Mouse (Mus musculus) heart, postnatal 0 days (tissue): ENCODE data around the gene Gm21425. TPM values are rescaled to one million over a fixed set of nuclear protein-coding genes. Genes with fewer than 3 reads are reported as not detected.
"Not testable (repeated sequence)": the region's sequence is repeated elsewhere in the genome, so short reads cannot be mapped to it uniquely, and the experiment has no call there.

Experiments used
- ATAC-seq: fragments of 200-750 bp; cut with Nextera tagmentation; 2 replicates; pipeline ENCODE4 v1.8.0; 2017; ENCODE audit warnings: low read depth, moderate number of reproducible peaks, moderate library complexity; ENCODE audit not compliant: insufficient read depth
- DNase-seq: peaks from one replicate; pipeline ENCODE4 v3.0.0-alpha.2; 2016; ENCODE audit warnings: low spot score
- H3K27ac ChIP-seq: fragments of 300-500 bp; sonication (generic); 2 replicates; pipeline ENCODE4 v1.5.1; 2014; ENCODE audit warnings: low read depth, mild to moderate bottlenecking
- H3K27me3 ChIP-seq: fragments of 300-500 bp; sonication (generic); 2 replicates; pipeline ENCODE4 v1.6.1; 2014; ENCODE audit warnings: low read length, mixed read lengths; ENCODE audit not compliant: control insufficient read depth, insufficient read depth
- H3K36me3 ChIP-seq: fragments of 300-500 bp; sonication (generic); replicated peaks from 2 replicates; pipeline ENCODE4 v1.6.1; 2014; ENCODE audit warnings: low read length, mixed read lengths; ENCODE audit not compliant: control insufficient read depth, insufficient read depth
- H3K4me1 ChIP-seq: fragments of 300-500 bp; sonication (generic); 2 replicates; pipeline ENCODE4 v1.6.1; 2014; ENCODE audit warnings: antibody characterized with exemption; ENCODE audit not compliant: control insufficient read depth, insufficient read depth
- H3K4me2 ChIP-seq: fragments of 300-500 bp; sonication (generic); 2 replicates; pipeline ENCODE4 v1.6.1; 2014; ENCODE audit warnings: low read depth, mild to moderate bottlenecking, low read length, moderate library complexity
- H3K4me3 ChIP-seq: fragments of 300-500 bp; sonication (generic); 2 replicates; pipeline ENCODE4 v1.5.1; 2014; ENCODE audit warnings: low read depth, low read length
- H3K9ac ChIP-seq: fragments of 300-500 bp; sonication (generic); replicated peaks from 2 replicates; pipeline ENCODE4 v1.6.1; 2014; ENCODE audit warnings: low read depth, low read length, mixed read lengths
- H3K9me3 ChIP-seq: fragments of 300-500 bp; sonication (generic); replicated peaks from 2 replicates; pipeline ENCODE4 v1.6.1; 2016; ENCODE audit warnings: low read length; ENCODE audit not compliant: control insufficient read depth
- WGBS: fragments of 180-500 bp; shearing (Covaris S2); extraction: QIAGEN DNeasy Blood & Tissue Kit; methylation state at CpG from one replicate; pipeline ENCODE4 v1.1.7; 2014; 5-methylcytosine and 5-hydroxymethylcytosine counted together
- polyA plus RNA-seq: library from polyadenylated mRNA; unstranded; fragments of >200 nt; fragmentation: Nextera tagmentation; extraction: Ambion mirVana; gene quantifications from 2 replicates; pipeline ENCODE4 v1.2.1, GENCODE M21; 2015
- total RNA-seq: library from RNA; depleted of rRNA; stranded (reverse); fragments of >200 nt; gene quantifications from 2 replicates; pipeline ENCODE4 v1.2.3, GENCODE M21; 2014; ENCODE audit warnings: low replicate concordance; rRNA removed

Gm21425 gene
- total RNA-seq (not detected in 2 replicates), polyA plus RNA-seq (not detected in 2 replicates)

GRCm38 (mm10) chrY:13161668-13162067 lies at the start of gene Gm21425:
Gm21425 (plus strand) TSS chrY:13161968.
- not testable (repeated sequence) for H3K9me3 ChIP-seq

GRCm38 (mm10) chrY:13133392-13133791 lies 28.4 kb upstream of the Gm21425 start, which contains the start of gene Gm21891:
Gm21891 (minus strand) TSS chrY:13133492.
- not testable (repeated sequence) for DNase-seq, H3K9me3 ChIP-seq
- WGBS, result no CpG with 5 or more reads among the region's 3 CpGs

More at GRCm38 (mm10) chrY:13161668-13162067, at the start of gene Gm21425:
- H3K27me3 ChIP-seq, H3K9ac ChIP-seq, H3K36me3 ChIP-seq, DNase-seq, H3K4me1 ChIP-seq, H3K27ac ChIP-seq, ATAC-seq, H3K4me3 ChIP-seq, H3K4me2 ChIP-seq: not testable (repeated sequence)

More at GRCm38 (mm10) chrY:13133392-13133791, 28.4 kb upstream of the Gm21425 start, which contains the start of gene Gm21891:
- not testable (repeated sequence) for ATAC-seq, H3K4me2 ChIP-seq, H3K4me3 ChIP-seq, H3K4me1 ChIP-seq, H3K27me3 ChIP-seq, H3K36me3 ChIP-seq, H3K27ac ChIP-seq, H3K9ac ChIP-seq

Other genes with a start within 250 kb of the Gm21425 start
- gene Gm20807, start 119.1 kb upstream of the Gm21425 start, total RNA-seq, result not detected in 2 replicates
- gene Gm20807, start 119.1 kb upstream of the Gm21425 start, polyA plus RNA-seq, result not detected in 2 replicates
- not detected in 2 replicates for gene Gm21891, start 28.5 kb upstream of the Gm21425 start, total RNA-seq
- not detected in 2 replicates for gene Gm21891, start 28.5 kb upstream of the Gm21425 start, polyA plus RNA-seq
- gene Gm21828, start 62.0 kb downstream of the Gm21425 start, total RNA-seq, result not detected in 2 replicates
- not detected in 2 replicates for gene Gm21828, start 62.0 kb downstream of the Gm21425 start, polyA plus RNA-seq
- not detected in 2 replicates for gene Gm21440, start 90.4 kb downstream of the Gm21425 start, total RNA-seq
- not detected in 2 replicates for gene Gm21440, start 90.4 kb downstream of the Gm21425 start, polyA plus RNA-seq
- gene Gm21454, start 90.5 kb downstream of the Gm21425 start, total RNA-seq, result not detected in 2 replicates
- gene Gm21454, start 90.5 kb downstream of the Gm21425 start, polyA plus RNA-seq, result not detected in 2 replicates
- not detected in 2 replicates for gene Gm21725, start 187.1 kb downstream of the Gm21425 start, total RNA-seq
- not detected in 2 replicates for gene Gm21725, start 187.1 kb downstream of the Gm21425 start, polyA plus RNA-seq